Comparison of ENCODE assay signal across 19 mouse cellular contexts in genomic region chr5:7720688-7721087, GRCm38 (mm10).
DNase-seq lines count a peak whose midpoint lies in the region; ATAC-seq lines count a peak whose summit lies in the region.
"Had no signal": no experiment of that assay in that cellular context is flagged by ENCODE, and none has a peak within 500 bp of the region (broad histone marks: within the 10 kb centered on the region; RNA-seq: fewer than 3 reads in every experiment).

No protein-coding gene starts in this region.

- H3K27ac ChIP-seq in heart, embryonic 11.5 days (ENCODE audit: low read depth, low read length), result no peak overlapping the region

- no peak overlapping the region for H3K4me2 ChIP-seq in heart, embryonic 11.5 days

- H3K9ac ChIP-seq in heart, embryonic 11.5 days (ENCODE audit: low read depth, low read length), result no peak overlapping the region

- no peaks in the 10 kb centered on the region for H3K27me3 ChIP-seq in heart, embryonic 11.5 days (ENCODE audit: control insufficient read depth, insufficient read depth, low read length)
- H3K27me3 ChIP-seq: CH12.LX, Patski had no signal

- peak; percentile 52 for DNase-seq in heart, adult 11 months
- peak; percentile 70 for DNase-seq in Muller cell, postnatal 12 days (ENCODE audit: inconsistent ontology term)
- no peak for DNase-seq in left cerebral cortex, adult 9 months (ENCODE audit: low spot score in 2 of 2)
- DNase-seq: adrenal gland, adult 8-10 months; adrenal gland, postnatal 10 days; adrenal gland, postnatal 14 days; adrenal gland, postnatal 25 days; adrenal gland, postnatal 36 days; B cell, adult 2 months; cerebellum, adult 11 months; cerebellum, adult 11-12 months; cerebellum, adult 18-20 months; cerebellum, adult 2 months had no signal

- 79% methylated on average over 2 of the region's 2 CpGs for WGBS in heart, embryonic 11.5 days (ENCODE audit: insufficient replicate concordance)

- H3K4me1 ChIP-seq in heart, embryonic 11.5 days (ENCODE audit: control insufficient read depth, insufficient read depth, low read length), result no peaks in the 10 kb centered on the region

- ATAC-seq in heart, embryonic 11.5 days (replicated peaks; ENCODE audit: insufficient number of reproducible peaks, low FRiP score, low TSS enrichment), result no peak
- ATAC-seq: activated CD4-positive, CD25-positive, alpha-beta regulatory T cell, adult 4 months; CD4-positive, CD25-positive, alpha-beta regulatory T cell, adult 4 months; Patski had no signal

- no peaks in the 10 kb centered on the region for H3K36me3 ChIP-seq in heart, embryonic 11.5 days (ENCODE audit: control insufficient read depth, insufficient read depth, low read length)
- H3K36me3 ChIP-seq: G1E had no signal

- H3K9me3 ChIP-seq in heart, embryonic 11.5 days (replicated peaks; ENCODE audit: control insufficient read depth, low read length), result no peaks in the 10 kb centered on the region
- H3K9me3 ChIP-seq: G1E had no signal

- H3K4me3 ChIP-seq in heart, embryonic 11.5 days (ENCODE audit: low read depth, low read length), result no peak overlapping the region

Comparison
In these comparisons a context has a peak if more than half of its experiments do, and no peak if none do; other contexts are left out.
1. DNase-seq: peak in heart, adult 11 months (single experiment) and Muller cell, postnatal 12 days (single experiment); none in left cerebral cortex, adult 9 months (0 of 2).